Mouse (Mus musculus): ENCODE data around the gene Pan2. TPM values are rescaled to one million over a fixed set of nuclear protein-coding genes. Genes with fewer than 3 reads are reported as not detected.

The Pan2 gene
- polyA plus RNA-seq, 1 experiment from 2014 or later, result 27.8 TPM

DNA sequence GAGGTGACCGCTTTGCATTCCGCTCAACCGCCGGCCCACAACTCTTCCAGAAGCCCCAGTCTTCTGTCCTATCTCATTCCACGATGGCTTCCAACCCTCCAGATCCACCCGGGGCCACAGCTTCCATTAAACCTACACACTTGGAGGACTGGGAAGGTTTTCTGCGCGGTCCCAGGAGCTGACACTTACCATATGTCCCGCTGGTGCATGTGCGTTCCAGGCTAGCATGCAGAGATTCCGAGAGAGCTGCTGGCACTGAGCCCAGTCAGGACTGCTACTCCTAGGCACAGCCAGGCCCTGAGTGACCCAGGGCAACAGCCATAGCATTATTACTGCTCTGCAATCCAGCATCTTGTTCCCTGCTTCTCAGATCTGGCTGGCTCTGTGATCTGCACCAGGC, 5.5 kb upstream of the Pan2 start:
- Histone ChIP-seq H3K4me1 (replicated peaks; ENCODE audit: control insufficient read depth, insufficient read depth, low read length) (no peaks in the 10 kb centered on the region), H3K9me3 (ENCODE audit: control insufficient read depth, low read length) (no peaks in the 10 kb centered on the region), H3K27me3 (replicated peaks; ENCODE audit: control insufficient read depth, insufficient read depth, low read length) (no peaks in the 10 kb centered on the region), H3K9ac (ENCODE audit: low read depth, low read length) (0 out of 2 replicates have a peak overlapping the region, but pooled peaks have one; percentile 3), H3K4me3 (ENCODE audit: low read depth, low read length) (no peak overlapping the region), H3K36me3 (ENCODE audit: control insufficient read depth, insufficient read depth, low read length) (no peaks in the 10 kb centered on the region), H3K4me2 (no peak overlapping the region), H3K27ac (ENCODE audit: low read depth, low read length) (no peak overlapping the region)
- no peak for ATAC-seq (replicated peaks; ENCODE audit: low FRiP score)
- no peak for DNase-seq (ENCODE audit: low spot score)
- WGBS, result 76% methylated on average over 11 of the region's 11 CpGs

DNA sequence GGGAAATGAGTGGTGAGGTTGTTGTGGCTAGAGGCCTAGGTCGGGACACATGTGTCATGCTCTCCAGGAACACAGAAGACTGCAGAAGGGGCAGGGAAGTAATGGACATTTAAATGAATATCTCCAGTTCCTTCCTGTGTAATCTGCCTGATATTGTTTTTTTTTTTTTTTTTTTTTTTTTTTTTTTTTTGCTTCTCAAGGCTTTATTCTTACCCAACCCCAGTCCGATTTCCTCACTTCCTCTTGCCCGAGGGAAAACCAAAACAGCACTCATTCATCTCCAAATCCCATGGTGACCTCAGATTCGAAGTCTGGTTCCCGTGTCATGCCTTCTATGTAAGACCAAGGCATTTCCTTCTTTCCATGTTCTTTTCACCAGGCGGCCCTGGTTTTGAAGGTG, 4.9 kb upstream of the Pan2 start:
- H3K27ac ChIP-seq (ENCODE audit: low read depth, low read length), result no peak overlapping the region
- no peak overlapping the region for H3K4me2 ChIP-seq
- no peak overlapping the region for H3K9ac ChIP-seq (ENCODE audit: low read depth, low read length)
- H3K4me3 ChIP-seq (ENCODE audit: low read depth, low read length), result no peak overlapping the region
- no peak for ATAC-seq (replicated peaks; ENCODE audit: low FRiP score)
- 58% methylated on average over 6 of the region's 6 CpGs for WGBS
- H3K36me3 ChIP-seq (ENCODE audit: control insufficient read depth, insufficient read depth, low read length), result no peaks in the 10 kb centered on the region
- H3K9me3 ChIP-seq (ENCODE audit: control insufficient read depth, low read length), result no peaks in the 10 kb centered on the region
- no peaks in the 10 kb centered on the region for H3K4me1 ChIP-seq (replicated peaks; ENCODE audit: control insufficient read depth, insufficient read depth, low read length)
- H3K27me3 ChIP-seq (replicated peaks; ENCODE audit: control insufficient read depth, insufficient read depth, low read length), result no peaks in the 10 kb centered on the region
- no peak for DNase-seq (ENCODE audit: low spot score)

DNA sequence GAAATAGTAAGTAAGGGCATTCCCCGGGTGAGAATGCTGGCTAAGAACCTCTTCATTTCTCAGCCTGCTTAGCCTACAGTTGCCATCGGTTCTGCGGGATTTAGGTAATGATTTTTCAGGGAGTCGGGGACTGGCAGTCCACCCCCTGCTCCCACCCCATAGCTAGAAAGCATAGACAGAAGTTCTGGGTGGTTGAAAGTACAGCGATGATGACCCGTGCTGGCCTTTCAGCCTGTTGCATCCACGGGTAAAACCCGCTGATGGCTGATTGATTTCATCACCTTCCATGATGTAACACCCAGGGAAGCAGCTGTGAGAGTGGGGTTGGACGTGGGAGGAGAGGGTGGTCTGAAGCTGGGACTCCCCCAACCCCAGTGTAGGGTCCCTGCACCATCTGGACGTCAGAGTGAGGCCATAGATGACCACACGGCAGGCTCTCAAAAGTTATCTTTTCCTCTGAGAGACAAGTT, 4.4 kb upstream of the Pan2 start, which contains the start of gene Il23a:
Gene Il23a, minus strand, starts transcription at position 51 of the 470 bp plus-strand sequence.
- Histone ChIP-seq H3K9ac (ENCODE audit: low read depth, low read length) (0 out of 2 replicates have a peak within 1 kb of the TSS, but pooled peaks have one; percentile 3), H3K27me3 (replicated peaks; ENCODE audit: control insufficient read depth, insufficient read depth, low read length) (no peaks in the 10 kb centered on the region), H3K9me3 (ENCODE audit: control insufficient read depth, low read length) (no peaks in the 10 kb centered on the region), H3K36me3 (ENCODE audit: control insufficient read depth, insufficient read depth, low read length) (no peaks in the 10 kb centered on the region), H3K27ac (ENCODE audit: low read depth, low read length) (no peak within 1 kb of the TSS), H3K4me2 (no peak within 1 kb of the TSS), H3K4me1 (replicated peaks; ENCODE audit: control insufficient read depth, insufficient read depth, low read length) (peaks cover 1% of the 10 kb centered on the region), H3K4me3 (ENCODE audit: low read depth, low read length) (no peak within 1 kb of the TSS)
- no peak for ATAC-seq (replicated peaks; ENCODE audit: low FRiP score)
- WGBS, result 76% methylated on average over 11 of the region's 11 CpGs
- DNase-seq (ENCODE audit: low spot score), result no peak

DNA sequence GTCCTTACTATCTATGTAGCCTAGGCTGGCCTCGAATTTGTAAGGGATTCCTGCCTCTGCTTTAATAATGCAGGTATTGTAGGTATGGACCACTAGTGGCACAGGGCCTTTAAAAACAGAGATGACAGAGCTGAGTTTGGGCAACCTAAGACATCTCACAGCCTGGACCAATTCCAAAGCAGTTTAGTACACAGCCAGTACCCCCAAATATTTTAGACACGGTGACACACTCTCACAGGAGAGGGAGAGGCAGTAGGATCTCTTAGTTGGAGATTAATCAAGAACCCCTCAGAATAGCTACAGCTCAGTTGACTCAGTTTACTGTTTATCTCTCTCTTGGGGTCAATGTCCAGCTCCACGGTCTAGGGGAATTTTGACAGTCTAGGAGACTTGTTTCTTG, 778 bp upstream of the Pan2 start:
- DNase-seq (ENCODE audit: low spot score), result no peak
- Histone ChIP-seq H3K4me3 (ENCODE audit: low read depth, low read length) (peak overlapping the region; percentile 70), H3K27me3 (replicated peaks; ENCODE audit: control insufficient read depth, insufficient read depth, low read length) (no peaks in the 10 kb centered on the region), H3K9ac (ENCODE audit: low read depth, low read length) (peak overlapping the region; percentile 87), H3K27ac (ENCODE audit: low read depth, low read length) (peak overlapping the region; percentile 91), H3K9me3 (ENCODE audit: control insufficient read depth, low read length) (no peaks in the 10 kb centered on the region), H3K4me2 (peak overlapping the region; percentile 95), H3K36me3 (ENCODE audit: control insufficient read depth, insufficient read depth, low read length) (no peaks in the 10 kb centered on the region), H3K4me1 (replicated peaks; ENCODE audit: control insufficient read depth, insufficient read depth, low read length) (peaks cover 9% of the 10 kb centered on the region)
- no peak for ATAC-seq (replicated peaks; ENCODE audit: low FRiP score)
- 33% methylated on average over 3 of the region's 3 CpGs for WGBS

DNA sequence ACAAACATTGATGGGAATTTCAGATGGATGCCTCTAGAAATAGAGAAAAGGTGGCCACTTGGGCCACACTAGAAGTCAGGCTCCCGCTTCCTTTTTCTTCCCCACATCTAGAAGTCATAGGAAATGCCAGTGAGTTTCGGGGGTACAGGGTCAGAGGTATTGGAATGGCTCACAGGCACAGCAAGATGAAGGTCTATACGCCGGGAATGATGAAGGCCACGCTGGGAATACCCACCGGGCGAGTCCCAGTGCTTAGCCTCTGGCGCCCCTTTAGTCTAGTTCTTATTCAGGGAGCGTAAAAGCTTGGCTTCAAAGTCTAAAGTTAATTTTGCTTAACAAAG, 380 bp upstream of the Pan2 start:
- no peak for DNase-seq (ENCODE audit: low spot score)
- under 1% methylated on average over 9 of the region's 9 CpGs for WGBS
- Histone ChIP-seq H3K4me3 (ENCODE audit: low read depth, low read length) (peak overlapping the region; percentile 70), H3K9ac (ENCODE audit: low read depth, low read length) (peak overlapping the region; percentile 87), H3K36me3 (ENCODE audit: control insufficient read depth, insufficient read depth, low read length) (no peaks in the 10 kb centered on the region), H3K4me1 (replicated peaks; ENCODE audit: control insufficient read depth, insufficient read depth, low read length) (peaks cover 9% of the 10 kb centered on the region), H3K27ac (ENCODE audit: low read depth, low read length) (peak overlapping the region; percentile 91), H3K27me3 (replicated peaks; ENCODE audit: control insufficient read depth, insufficient read depth, low read length) (no peaks in the 10 kb centered on the region), H3K4me2 (peak overlapping the region; percentile 95), H3K9me3 (ENCODE audit: control insufficient read depth, low read length) (no peaks in the 10 kb centered on the region)
- peak; percentile 19; the same call in 1 of the 2 replicates for ATAC-seq (replicated peaks; ENCODE audit: low FRiP score)

DNA sequence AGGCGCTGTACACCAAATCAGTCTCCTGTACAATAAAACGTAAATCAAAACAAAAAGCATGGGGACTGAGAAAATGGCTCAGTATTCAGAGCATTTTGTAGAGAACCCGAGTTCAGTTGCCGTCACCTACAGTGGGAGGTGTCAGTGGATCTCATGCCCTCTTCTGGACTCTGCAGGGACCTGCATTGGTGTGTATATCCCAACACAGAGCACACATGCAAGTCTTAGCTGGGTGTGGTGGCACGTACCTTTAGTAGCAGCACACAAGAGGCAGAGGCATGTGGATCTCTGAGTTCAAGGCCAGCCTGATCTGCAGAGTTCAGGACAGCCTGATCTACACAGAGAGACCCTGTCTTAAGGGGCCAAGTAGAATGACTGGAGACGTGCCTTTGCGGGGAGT, 6.5 kb downstream of the Pan2 start:
- H3K36me3 ChIP-seq (ENCODE audit: control insufficient read depth, insufficient read depth, low read length), result peaks cover 24% of the 10 kb centered on the region
- no peaks in the 10 kb centered on the region for H3K27me3 ChIP-seq (replicated peaks; ENCODE audit: control insufficient read depth, insufficient read depth, low read length)
- ATAC-seq (replicated peaks; ENCODE audit: low FRiP score) (no peak), DNase-seq (ENCODE audit: low spot score) (no peak)
- no peaks in the 10 kb centered on the region for H3K4me1 ChIP-seq (replicated peaks; ENCODE audit: control insufficient read depth, insufficient read depth, low read length)
- no peak overlapping the region for H3K27ac ChIP-seq (ENCODE audit: low read depth, low read length)
- no peak overlapping the region for H3K4me3 ChIP-seq (ENCODE audit: low read depth, low read length)
- H3K9me3 ChIP-seq (ENCODE audit: control insufficient read depth, low read length), result no peaks in the 10 kb centered on the region
- no peak overlapping the region for H3K9ac ChIP-seq (ENCODE audit: low read depth, low read length)
- WGBS, result 87% methylated on average over 7 of the region's 7 CpGs
- H3K4me2 ChIP-seq, result no peak overlapping the region

DNA sequence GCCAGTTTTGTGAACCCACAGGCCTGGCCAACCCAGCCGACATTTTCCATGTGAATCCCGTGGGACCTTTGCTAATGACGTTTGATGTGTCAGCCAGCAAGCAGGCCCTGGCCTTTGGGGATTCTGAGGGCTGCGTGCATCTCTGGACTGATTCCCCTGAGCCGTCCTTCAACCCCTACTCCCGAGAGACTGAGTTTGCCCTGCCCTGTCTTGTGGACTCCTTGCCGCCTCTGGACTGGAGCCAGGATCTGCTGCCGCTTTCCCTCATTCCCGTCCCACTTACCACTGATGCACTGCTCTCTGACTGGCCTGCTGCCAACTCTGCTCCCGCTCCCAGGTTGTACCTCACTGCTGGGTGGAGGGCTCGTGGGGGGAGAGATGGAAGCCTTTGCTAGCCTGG, 7.0 kb downstream of the Pan2 start:
- H3K4me2 ChIP-seq, result no peak overlapping the region
- no peak overlapping the region for H3K9ac ChIP-seq (ENCODE audit: low read depth, low read length)
- H3K27me3 ChIP-seq (replicated peaks; ENCODE audit: control insufficient read depth, insufficient read depth, low read length), result no peaks in the 10 kb centered on the region
- H3K4me3 ChIP-seq (ENCODE audit: low read depth, low read length), result no peak overlapping the region
- H3K4me1 ChIP-seq (replicated peaks; ENCODE audit: control insufficient read depth, insufficient read depth, low read length), result no peaks in the 10 kb centered on the region
- H3K36me3 ChIP-seq (ENCODE audit: control insufficient read depth, insufficient read depth, low read length), result peaks cover 24% of the 10 kb centered on the region
- ATAC-seq (replicated peaks; ENCODE audit: low FRiP score) (no peak), DNase-seq (ENCODE audit: low spot score) (no peak)
- WGBS, result 85% methylated on average over 11 of the region's 11 CpGs
- no peak overlapping the region for H3K27ac ChIP-seq (ENCODE audit: low read depth, low read length)
- H3K9me3 ChIP-seq (ENCODE audit: control insufficient read depth, low read length), result no peaks in the 10 kb centered on the region

DNA sequence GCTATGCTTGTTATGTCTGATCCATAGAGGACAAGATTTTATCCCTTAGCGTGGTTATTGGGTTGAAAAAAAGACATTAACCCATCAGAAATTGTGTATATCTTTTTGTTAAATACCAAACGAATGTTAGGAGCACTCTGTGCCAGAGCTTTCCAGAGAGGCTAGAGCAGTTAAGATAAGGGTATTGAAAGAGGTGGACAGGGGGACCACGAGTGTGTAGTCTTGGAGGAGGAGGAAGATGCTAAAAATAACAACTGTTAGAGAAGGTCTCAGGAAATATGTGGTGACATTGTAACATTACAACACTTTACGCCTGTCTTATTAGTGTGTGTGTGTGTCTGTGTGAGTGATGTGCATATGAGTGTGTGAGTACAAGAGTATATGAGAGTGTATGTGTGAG, 7.8 kb downstream of the Pan2 start:
- H3K36me3 ChIP-seq (ENCODE audit: control insufficient read depth, insufficient read depth, low read length), result peaks cover 27% of the 10 kb centered on the region

DNA sequence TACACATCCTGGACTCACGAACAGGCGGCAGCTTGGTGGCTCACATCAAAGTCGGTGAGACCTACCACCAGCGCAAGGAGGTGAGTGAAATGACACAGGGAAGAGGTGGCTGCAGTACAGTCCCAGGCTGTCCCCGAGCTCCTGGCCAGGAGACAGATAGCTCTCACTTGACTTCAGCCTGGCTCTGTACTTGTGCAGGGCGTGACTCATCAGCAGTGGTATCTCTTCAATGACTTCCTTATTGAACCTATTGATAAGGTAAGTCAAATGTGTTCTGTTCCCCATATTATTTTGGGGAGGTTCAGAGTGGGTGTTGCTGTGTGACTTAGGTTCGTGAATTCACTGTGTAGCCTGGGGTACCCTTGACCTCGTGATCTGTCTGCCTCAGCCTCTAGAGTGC, 12.4 kb downstream of the Pan2 start:
- H3K9ac ChIP-seq (ENCODE audit: low read depth, low read length), result no peak overlapping the region
- H3K36me3 ChIP-seq (ENCODE audit: control insufficient read depth, insufficient read depth, low read length), result peaks cover 39% of the 10 kb centered on the region
- H3K4me2 ChIP-seq, result no peak overlapping the region
- no peak overlapping the region for H3K4me3 ChIP-seq (ENCODE audit: low read depth, low read length)
- no peak overlapping the region for H3K27ac ChIP-seq (ENCODE audit: low read depth, low read length)
- H3K4me1 ChIP-seq (replicated peaks; ENCODE audit: control insufficient read depth, insufficient read depth, low read length), result no peaks in the 10 kb centered on the region
- H3K9me3 ChIP-seq (ENCODE audit: control insufficient read depth, low read length), result no peaks in the 10 kb centered on the region
- no peaks in the 10 kb centered on the region for H3K27me3 ChIP-seq (replicated peaks; ENCODE audit: control insufficient read depth, insufficient read depth, low read length)
- 83% methylated on average over 8 of the region's 8 CpGs for WGBS
- peak; percentile 52 for ATAC-seq (replicated peaks; ENCODE audit: low FRiP score)
- DNase-seq (ENCODE audit: low spot score), result no peak

More for the DNA sequence above, 7.8 kb downstream of the Pan2 start:
- 62% methylated on average over 4 of the region's 4 CpGs for WGBS
- ATAC-seq (replicated peaks; ENCODE audit: low FRiP score) (no peak), DNase-seq (ENCODE audit: low spot score) (no peak)
- Histone ChIP-seq H3K4me2 (no peak overlapping the region), H3K27me3 (replicated peaks; ENCODE audit: control insufficient read depth, insufficient read depth, low read length) (no peaks in the 10 kb centered on the region), H3K4me3 (ENCODE audit: low read depth, low read length) (no peak overlapping the region), H3K4me1 (replicated peaks; ENCODE audit: control insufficient read depth, insufficient read depth, low read length) (no peaks in the 10 kb centered on the region), H3K9ac (ENCODE audit: low read depth, low read length) (peak overlapping the region; percentile 6; the same call in 1 of the 2 replicates), H3K27ac (ENCODE audit: low read depth, low read length) (no peak overlapping the region), H3K9me3 (ENCODE audit: control insufficient read depth, low read length) (no peaks in the 10 kb centered on the region)

Data from liver, embryonic 11.5 days (tissue).